Mouse (Mus musculus): ENCODE data around the gene Tatdn3.

The Tatdn3 gene

DNA sequence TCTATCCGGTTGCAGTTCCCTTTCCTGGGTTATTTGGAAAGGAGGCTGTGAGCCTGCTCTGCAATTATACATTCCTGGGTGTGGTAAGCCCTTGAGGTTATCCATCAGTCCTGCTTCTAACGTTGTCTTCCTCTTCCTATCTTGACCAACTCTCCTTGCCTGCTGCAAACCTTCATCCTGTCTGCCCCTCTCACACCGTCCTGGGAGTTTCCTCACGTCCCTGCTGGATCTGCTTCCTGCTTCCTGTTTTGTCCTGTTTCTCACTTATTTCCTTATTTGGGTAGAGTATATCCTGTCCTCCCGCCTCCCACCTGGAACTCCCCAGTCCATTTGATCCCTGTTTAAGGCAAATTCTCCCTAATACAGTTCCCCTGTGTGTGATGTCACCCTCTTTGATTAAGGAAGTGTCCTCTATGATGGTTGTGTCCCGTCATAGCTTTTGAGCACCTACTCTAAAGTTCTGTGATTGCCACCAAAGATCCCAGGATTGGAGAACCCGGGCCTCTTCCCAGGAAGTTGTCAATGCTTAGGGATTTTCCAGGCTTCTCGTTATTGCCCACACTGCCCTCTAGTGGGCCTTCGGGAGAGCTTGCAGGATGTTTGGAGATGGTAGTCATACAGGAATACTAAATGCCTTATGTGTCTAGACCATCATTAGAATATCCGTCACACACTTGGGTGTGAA is 12.6 kb upstream of the Tatdn3 start:
- peak; percentile 77 for DNase-seq (ENCODE audit: low spot score)

DNA sequence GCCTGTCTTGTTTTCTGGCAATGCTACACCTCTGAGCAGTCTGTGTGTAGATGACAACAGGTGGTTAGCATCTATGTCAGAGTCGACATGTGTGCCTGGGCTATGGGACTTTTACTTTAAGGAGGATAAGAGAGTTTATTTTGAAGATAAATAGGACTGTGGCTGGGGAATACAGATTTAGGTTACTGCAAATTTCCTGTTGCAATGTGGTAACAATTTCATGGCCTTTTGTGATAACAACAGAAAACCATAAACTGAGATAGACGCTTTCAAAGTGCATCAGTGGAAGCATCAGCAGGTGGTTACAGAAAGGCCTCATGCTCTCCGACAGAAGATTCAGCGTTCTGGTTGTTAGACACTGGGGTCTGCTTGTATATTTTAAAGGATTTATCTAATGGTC is 10.8 kb upstream of the Tatdn3 start:
- no peak for DNase-seq (ENCODE audit: low spot score)

DNA sequence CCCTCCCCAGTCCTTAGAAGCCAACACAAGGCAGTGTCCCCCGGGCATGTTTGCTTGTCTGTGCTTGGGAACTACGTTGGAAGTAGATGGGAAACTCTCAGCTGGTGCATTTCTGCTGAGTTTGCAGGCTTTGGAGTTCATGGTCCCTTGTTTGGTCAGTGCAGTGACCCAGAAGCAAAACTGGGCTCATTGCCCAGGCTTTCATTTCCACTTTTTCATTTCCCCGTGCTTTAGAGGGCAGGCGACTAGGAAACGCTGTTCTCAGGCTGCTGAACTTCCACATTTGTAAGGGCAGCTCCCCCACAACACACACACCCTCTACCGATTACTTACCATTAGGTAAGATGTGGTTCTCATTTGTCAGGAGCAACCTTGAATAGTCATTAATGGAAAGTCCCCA is 10.3 kb upstream of the Tatdn3 start:
- no peak for DNase-seq (ENCODE audit: low spot score)

DNA sequence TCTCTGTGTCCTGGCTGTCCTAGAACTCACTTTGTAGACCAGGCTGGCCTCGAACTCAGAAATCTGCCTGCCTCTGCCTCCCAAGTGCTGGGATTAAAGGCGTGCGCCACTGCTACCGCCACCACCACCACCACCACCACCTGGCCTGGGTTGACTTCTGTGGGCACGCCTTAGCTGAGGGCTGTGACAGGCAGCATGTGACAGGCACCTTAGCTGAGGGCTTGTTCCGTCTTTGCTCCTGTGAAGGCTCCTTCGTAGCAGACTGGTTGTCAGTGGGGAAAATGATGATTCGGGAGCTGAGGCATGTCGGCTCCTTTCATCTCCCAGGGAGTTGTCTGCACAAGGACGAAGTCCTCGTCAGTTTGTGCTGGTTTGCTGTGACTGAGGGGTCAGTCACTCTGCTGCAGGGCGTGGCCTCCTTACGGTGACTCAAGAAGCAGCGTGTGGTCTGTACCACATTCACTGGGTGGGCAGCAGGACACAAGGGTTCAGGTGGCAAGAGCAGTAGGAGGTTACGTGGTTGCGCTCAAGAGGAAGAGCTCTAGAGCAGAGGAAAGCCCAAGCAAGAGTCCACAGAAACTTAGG is 9.7 kb upstream of the Tatdn3 start:
- no peak for DNase-seq (ENCODE audit: low spot score)

DNA sequence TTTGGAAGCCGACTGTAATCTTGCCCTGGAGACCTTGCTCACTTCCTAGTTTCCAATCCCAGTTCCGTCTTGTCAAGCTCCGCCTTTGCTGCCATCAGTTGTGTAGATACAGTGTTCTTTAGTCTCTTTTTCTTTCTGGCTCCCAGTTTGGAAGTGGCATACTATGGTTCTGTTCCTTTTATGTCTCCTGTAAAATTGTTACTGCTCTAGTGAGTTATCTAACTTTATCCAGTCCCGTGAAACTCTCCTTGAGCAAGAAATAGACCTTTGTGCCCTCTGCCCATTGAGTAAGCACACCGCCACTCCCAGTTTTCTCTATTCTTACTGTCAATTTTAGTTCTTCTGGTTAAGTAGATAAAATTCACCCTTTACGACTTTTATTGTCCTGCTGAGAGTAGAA is 8.9 kb upstream of the Tatdn3 start:
- DNase-seq (ENCODE audit: low spot score): no peak

DNA sequence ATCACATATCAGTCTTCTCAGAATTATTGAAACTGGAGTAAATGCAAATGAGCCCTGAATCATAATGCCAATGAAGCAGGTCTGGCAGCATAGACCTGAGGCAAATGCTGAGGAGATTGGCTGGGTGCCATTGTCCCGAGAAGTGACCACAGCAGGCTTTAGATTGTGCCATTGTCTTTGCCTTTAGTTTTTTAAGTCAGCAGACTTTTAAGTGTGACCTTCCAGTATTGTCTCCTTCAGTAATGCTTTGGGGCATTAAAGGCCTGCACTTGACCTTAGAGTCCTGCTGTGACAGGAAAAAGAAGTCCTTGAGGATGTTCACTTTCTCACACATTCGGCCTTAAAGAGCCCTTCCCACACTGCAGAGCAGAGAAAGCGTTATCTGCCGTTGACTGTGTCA is 7.5 kb upstream of the Tatdn3 start:
- DNase-seq (ENCODE audit: low spot score): no peak

DNA sequence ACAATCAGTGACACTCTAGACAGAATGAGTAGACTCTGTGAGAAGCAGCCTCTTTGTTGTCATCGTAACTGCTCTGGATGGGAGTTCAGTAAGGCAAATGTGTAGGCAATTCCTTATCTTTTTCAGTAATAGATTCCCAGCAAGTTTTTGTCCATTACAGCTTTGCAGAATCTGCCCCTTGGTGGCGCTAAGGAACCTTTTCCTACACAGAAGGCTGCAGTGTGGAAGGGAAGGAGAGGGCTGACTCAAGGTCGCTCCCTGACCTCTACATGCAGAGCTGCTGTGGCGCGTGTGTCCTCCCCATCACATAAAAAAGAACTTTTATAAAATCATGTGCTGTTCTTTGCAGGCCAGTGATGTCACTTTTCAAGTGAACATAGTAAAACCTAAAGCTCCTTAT is 5.6 kb upstream of the Tatdn3 start:
- DNase-seq (ENCODE audit: low spot score): peak; percentile 35

DNA sequence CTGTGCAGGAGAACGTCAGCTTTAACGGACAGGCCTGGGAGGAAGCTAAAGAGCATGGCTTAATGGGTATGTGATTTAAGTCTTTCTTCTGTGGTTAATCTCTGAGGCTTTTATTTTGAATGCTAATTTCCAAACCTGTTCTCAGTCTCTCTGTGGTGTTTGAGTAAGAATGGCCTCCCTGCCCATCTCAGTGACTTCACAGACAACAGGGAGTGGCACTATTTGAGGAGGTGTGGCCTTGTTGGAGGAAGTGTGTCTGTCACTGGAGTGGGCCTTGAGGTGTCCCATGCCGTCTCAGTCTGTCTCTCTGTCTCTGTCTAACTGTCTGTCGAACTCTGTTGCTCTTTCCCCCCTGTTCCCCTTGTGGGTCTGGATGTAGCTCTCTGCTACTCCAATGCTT is 2.5 kb upstream of the Tatdn3 start:
- DNase-seq (ENCODE audit: low spot score): no peak

DNA sequence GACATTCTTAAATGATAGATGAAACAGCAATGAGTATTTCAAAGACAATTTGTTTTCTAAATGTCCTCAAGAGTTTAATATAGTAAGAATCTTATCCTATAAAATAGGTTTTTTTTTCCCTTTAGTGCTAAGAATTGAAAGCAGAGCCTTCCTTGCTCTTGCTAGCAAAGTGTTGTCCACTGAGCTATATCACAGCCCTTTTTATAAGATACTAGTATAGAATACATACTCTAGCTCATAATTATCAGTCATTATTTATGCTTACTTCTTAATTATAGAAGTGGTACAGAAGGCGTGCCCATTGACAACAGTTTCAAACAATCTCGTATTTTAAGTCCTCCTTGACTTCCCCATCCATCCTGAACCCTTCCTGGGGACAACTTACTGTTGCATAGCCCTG is 1.8 kb upstream of the Tatdn3 start:
- DNase-seq (ENCODE audit: low spot score): no peak

DNA sequence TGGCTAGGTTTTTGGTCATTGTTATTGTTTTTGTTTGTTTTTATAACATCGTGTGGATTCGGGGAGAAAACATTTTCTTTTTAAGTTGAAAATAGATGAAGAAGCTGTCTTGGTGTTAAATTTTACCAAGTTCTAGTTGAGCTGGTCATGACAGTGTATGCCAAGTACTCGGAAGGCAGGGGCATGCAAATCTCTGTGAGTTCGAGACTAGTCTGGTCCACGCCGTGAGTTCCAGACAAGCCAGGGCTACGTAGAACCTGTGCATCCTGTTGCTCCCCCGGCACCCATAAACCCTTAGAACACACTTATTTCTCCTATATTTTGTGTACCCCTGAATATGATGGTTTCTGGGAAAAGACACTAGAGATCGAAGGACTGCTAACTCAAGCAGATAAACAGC is 968 bp upstream of the Tatdn3 start:
- DNase-seq (ENCODE audit: low spot score): no peak

DNA sequence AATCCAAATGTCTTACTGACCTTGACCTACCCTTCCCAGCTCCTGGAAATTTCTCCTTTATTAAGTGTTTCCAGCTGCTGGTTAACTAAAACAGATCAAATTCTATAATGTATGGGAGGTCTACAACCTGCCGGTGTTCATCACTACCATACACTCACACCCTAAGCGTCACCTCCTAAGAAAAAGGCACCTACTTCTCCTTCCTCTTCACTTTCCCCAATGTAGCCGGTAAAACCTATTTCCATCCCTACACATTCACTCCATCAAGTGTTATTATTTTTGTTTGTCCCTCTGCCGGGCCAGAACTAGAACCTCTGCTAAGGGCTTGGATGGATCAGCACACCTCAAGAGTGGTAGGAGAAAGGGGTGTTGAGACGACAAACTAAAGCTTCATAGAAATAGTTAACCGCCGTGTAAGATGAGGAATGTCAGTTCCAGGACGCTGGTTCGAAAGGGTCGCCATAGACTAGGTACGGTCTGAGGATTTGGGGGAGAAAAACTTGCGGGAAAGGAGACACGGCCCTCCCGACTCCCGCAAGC is 421 bp downstream of the Tatdn3 start:
- DNase-seq (ENCODE audit: low spot score): no peak

DNA sequence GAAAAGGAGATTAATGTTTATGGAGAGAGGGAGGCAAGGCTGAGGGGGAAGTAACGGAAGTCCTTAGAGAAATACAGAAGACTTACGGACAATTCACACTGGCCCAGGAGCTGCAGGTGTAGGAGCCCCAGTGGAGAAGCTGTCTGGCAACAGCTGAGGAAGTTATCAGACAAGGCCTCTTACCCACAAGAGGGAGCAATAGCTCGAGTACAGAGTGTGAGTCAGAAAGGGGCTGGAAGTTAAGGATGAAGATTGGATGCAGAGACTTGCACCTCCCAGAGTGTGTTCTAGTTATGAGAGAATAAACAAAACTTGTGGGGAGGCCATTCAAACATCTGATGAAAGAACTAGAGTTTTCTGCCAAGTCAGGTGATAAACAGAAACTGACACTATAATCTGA is 5.3 kb downstream of the Tatdn3 start:
- DNase-seq (ENCODE audit: low spot score): no peak

DNA sequence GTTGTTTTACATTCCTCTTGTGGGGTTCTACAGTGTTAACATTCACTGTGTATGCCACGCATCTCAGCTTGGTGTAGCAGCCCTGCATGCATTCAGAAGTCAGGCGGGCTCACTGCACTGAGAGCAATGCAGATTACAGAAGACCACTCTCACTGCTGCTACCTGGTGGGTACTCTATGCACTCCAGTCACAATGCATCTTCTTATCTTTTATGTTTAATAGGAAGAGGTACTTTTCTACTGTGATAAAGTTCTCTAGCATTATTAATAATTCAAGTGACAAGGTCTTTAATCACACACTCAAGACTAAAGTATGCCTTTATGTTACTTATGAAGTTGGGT is 7.2 kb downstream of the Tatdn3 start:
- no peak for DNase-seq (ENCODE audit: low spot score)

DNA sequence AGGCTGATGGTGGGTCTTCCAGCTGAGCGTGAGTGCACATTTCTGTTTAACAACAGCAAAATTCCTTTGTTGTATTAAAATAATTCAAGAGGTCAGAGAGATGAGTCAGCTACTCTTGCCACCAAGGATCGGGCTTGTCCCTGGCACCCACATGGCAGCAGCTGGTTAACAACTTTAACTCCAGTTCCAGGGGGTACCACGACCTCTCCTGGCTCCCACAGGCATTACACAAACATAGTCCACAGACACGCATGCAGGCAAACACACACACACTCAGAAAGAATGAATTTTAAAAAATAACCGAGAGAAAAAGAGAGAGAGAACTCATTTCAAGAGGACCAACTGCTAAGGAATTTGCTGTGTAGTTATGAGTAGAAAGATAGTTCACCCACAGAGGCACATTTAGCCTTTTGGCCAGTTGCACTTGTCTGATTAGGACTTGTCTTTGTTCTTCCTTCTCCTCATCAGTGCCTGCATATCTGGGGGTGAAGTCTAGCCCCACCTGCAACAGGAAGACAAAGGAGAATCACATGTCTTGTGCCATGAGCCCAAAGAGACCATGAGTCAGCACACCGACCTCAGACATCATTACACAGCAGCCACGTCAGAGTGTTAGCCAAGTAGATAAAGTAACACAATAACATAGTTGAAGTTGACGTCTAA is 7.7 kb downstream of the Tatdn3 start:
- DNase-seq (ENCODE audit: low spot score): peak; percentile 37

DNA sequence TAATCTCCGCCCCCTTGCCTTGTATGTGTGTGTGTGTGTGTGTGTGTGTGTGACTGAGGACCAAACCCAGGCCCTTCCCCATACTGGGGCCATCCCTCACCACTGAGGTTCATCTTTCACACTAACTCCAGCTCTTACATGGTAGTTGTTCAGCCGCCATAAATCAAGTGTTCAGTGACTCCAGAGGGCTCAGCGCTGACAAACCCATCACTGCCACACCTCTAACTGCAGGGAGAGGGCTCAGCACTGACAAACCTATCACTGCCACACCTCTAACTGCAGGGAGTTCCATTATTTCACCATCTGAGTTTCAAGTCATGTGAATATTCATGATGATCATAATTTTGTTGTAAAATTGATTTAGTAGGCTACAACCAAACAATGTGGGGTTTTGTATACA is 9.2 kb downstream of the Tatdn3 start:
- no peak for DNase-seq (ENCODE audit: low spot score)

DNA sequence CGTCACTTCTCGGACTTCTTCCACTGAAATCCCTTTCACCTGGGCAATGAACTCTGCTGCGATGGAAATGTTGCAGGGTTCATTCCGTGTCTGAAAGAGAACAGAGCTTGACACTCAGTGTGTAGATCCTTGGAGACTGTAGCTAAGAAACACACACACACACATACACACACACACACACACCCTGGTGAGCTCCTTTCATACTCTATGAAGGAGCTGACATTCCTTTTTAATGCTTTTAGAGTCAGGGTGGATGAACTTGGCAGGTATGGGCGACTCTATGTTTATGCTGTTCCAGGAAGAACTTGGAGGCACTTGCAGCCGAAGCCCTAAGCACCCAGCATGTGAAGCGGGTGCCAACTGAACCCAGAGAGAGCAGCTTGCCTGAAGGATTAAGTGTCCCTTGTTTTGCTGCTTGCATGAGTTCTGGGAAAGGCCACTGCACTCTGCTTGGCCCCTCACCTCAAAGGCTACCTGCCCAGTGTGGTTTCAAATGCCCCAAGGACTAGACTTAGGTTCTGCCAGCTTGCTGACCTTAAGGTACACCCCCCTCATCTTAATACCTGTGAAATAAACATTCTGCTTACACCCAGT is 16.4 kb downstream of the Tatdn3 start:
- DNase-seq (ENCODE audit: low spot score): no peak

DNA sequence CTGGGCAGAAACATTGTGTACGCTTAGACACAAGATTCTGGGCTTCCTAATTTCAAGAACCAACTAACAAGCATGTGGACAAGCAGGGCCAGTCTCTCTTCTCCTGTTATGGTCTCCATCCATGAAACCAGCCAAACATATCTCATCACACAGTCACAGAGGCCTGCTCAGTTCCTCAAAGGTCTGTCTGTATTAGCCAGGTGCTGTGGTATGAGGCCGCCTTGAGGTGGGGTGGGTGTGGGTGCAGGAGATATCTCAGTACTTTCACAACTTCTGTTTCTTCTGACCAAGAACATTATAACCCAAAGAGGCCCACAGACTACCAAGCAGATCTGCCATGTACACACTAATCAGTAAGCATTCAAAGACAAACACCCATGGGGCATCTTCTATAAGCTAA is 17.5 kb downstream of the Tatdn3 start:
- no peak for DNase-seq (ENCODE audit: low spot score)

DNA sequence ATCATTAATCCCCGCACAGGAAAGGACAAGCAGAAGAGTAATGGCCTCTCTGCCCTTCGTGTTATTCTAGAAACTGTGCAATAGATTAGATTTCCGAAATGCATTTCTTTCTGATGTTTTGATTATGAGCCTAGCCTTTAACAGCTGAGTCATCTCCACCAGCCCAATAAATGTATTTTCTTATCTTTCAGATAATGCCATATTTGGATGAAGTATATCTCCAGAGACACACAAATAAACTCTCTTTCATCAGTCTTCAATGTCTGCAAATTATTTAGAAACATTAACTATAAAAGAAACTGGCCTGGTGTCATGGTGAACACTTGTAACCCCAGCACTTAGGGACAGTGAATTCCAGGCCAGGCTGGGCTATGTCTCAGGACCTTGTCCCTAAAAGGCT is 20.0 kb downstream of the Tatdn3 start:
- no peak for DNase-seq (ENCODE audit: low spot score)

DNA sequence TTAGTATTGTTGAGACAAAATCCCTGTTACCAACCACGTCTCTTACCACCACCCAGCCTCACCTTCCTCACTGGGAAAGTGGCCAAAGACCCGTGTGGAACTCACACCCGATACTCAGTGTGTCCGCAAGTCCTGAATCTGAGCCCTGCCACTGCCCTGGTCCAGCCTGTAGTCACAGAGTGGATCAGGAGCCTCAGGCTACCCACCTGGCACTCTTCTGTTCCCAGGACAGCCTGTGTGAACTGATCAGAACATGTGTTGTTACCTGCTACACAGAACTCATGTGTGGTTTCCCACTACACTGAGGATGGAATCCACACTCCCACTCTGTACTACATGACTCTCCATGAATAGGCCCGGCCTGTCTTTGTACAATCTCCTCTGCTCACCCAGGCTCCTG is 20.6 kb downstream of the Tatdn3 start:
- DNase-seq (ENCODE audit: low spot score): no peak

DNA sequence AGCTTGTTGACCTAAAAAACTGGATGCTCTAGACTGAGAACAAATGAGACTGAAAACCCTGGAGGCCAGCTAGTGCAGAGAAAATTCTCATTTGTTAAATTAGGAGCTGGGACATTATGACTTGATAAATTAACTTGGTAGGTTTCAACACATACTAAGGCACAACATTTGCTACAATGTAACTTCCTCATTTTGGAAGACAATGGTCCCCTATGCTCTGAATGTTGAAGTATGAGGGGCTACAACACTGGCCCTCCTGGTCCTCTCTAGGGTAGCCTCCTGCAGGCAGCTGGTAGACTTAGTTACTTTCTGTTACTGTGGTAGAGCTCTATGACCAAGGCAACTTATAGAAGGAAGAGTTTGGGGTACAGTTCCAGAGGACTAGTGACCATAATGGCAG is 21.4 kb downstream of the Tatdn3 start:
- DNase-seq (ENCODE audit: low spot score): no peak

DNA sequence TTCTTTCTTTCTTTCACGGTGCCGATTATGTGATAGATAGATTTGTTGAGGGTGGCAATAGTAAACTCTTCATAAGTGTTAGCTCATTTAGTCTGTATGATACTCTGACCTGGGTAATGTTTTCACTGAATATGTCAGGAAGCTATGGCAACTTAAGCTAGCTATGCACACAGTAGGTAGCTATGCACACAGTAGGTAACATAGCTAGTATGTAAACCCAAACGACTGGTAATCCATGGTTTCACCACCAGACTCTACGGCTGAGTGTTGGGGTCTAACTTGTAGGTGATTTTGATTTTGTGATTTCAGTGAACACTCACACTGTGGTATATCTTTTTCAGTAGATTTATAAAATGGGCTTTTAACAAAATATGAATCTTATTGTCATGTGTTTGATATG is 24.7 kb downstream of the Tatdn3 start:
- no peak for DNase-seq (ENCODE audit: low spot score)

DNA sequence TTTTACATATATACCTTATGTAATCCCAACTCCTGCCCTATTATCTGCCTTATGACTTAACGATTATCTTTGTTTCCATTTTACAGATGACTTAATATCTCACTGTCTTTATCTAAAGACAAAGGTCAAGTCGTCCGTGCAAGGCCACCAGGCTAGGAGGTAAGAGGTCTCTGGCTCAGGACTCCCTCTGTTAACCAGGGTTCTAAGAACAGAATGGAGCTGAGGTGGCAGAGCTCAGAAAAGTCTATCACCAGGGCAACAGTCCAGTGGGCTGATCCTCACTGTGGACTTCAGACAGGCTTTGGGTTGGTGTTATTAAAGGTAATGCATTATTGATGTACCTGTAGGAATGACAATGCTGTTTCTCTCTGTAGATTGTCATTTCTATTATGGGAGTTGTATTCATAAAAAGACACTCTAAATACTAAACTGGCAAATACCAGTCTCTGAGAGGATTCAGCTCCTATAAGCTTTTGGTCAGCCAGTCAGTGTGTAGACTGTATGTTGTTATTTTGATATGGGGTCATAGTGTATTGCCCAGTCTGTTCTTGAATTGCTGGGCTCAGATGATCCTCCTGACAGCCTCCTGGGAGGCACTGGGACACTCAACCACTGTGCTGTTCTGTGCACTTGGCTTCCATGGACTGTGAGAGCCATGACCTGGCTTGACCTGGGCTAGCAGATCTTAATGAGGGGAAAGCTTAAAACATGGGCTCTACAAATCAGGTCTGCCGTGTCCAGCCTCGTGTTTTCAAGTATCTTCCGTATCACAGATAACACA is 26.0 kb downstream of the Tatdn3 start, which contains the start of gene Spata45:
Spata45 (plus strand) TSS at position 86 of the 781 bp plus-strand sequence.
- DNase-seq (ENCODE audit: low spot score): no peak

Data from embryo, embryonic 10 days (tissue).